Mouse (Mus musculus): ENCODE results near the gene 1700022I11Rik. TPM values are rescaled to one million over a fixed set of nuclear protein-coding genes. Genes with fewer than 3 reads are reported as not detected.
A peak's percentile ranks its signal among the peaks of the same experiment; 100 is the strongest.

The 1700022I11Rik gene
- polyA plus RNA-seq, 1 experiment: 0.48 TPM

DNA sequence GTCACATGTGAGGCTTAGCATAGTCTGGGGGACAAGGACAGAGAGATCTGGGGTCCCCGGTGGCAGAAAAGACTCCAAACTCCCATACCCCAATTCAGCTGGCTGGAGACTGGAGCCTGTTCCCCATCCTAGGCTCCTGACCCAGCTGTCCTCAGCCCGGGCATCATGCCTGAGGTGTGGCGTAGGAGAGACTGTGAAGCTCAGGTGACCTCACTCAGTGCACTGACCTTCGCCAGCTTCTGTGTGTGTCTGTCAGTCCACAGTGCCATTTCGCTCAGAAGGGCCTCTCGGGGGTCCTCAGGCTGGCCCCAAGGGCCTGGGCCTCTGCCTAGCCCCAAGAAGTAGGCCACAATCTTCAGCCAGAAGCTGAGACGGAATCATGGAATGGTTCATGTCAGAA lies 16.8 kb upstream of the 1700022I11Rik start:
- no peak overlapping the region for H3ac ChIP-seq (ENCODE audit: control insufficient read depth, insufficient read length, low read depth)
- no peaks in the 10 kb centered on the region for H3K36me3 ChIP-seq (ENCODE audit: control insufficient read depth, insufficient read depth)
- H3K79me2 ChIP-seq (ENCODE audit: control insufficient read depth, insufficient read depth): no peaks in the 10 kb centered on the region
- H3K27me3 ChIP-seq (ENCODE audit: control insufficient read depth, insufficient read depth, insufficient read length): no peaks in the 10 kb centered on the region
- H3K79me3 ChIP-seq (ENCODE audit: low read depth): no peaks in the 10 kb centered on the region
- no peak overlapping the region for H3K4me3 ChIP-seq (ENCODE audit: insufficient read depth, poor library complexity, severe bottlenecking)
- no peak for TF ChIP-seq MAX (IDR thresholded peaks at IDR 0.05)
- no peak for TF ChIP-seq CTCF (IDR thresholded peaks at IDR 0.05; ENCODE audit: control insufficient read depth, insufficient read depth, insufficient read length)
- TF ChIP-seq MYOD1 (IDR thresholded peaks at IDR 0.05; ENCODE audit: control insufficient read depth, insufficient read length, low read depth): no peak
- TF ChIP-seq FOSL1 (IDR thresholded peaks at IDR 0.05; ENCODE audit: insufficient read depth, low read length, poor library complexity, severe bottlenecking): no peak
- TF ChIP-seq CEBPB (IDR thresholded peaks at IDR 0.05; ENCODE audit: low read depth): no peak
- TF ChIP-seq MYOG (IDR thresholded peaks at IDR 0.05; ENCODE audit: control insufficient read depth, extremely low read depth, insufficient read length): no peak
- TF ChIP-seq USF1 (IDR thresholded peaks at IDR 0.05; ENCODE audit: low read depth): no peak

DNA sequence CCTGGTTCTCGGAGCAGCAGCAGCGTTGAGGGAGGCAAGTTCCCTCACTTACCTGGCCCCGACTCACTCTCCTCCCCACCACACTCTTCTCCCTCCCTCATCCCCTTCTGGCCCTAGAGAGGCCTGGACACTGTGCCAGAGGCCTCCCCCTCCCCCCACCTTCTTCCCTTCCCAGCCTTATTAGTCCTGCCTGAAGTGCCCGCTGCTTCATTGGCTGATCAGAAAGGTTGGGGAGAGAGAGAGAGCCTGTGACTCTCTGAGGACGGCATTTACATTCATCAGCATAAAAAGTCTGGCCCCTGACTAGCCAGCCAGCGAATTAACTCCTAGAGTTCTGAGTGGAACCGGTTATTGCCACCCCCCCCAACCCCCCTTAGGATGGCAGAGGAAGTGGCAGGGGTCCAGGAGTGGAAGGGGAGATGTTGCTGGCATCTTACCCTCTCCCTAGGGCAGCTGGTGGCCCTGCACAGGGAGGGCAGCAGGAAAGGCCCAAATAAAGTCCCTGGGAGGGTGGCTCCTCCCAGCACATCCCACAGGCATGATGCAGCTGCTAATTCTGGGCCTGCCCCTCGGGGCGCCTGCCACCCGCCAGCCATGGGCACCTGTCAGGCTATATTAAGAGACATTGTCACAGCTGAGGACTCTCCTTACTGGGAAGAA lies 15.8 kb upstream of the 1700022I11Rik start:
- Histone ChIP-seq H3K79me3 (ENCODE audit: low read depth) (no peaks in the 10 kb centered on the region), H3ac (ENCODE audit: control insufficient read depth, insufficient read length, low read depth) (no peak overlapping the region), H3K27me3 (ENCODE audit: control insufficient read depth, insufficient read depth, insufficient read length) (no peaks in the 10 kb centered on the region), H3K4me3 (ENCODE audit: insufficient read depth, poor library complexity, severe bottlenecking) (no peak overlapping the region), H3K79me2 (ENCODE audit: control insufficient read depth, insufficient read depth) (no peaks in the 10 kb centered on the region), H3K36me3 (ENCODE audit: control insufficient read depth, insufficient read depth) (no peaks in the 10 kb centered on the region)
- no peak for TF ChIP-seq MAX (IDR thresholded peaks at IDR 0.05)
- TF ChIP-seq CEBPB (IDR thresholded peaks at IDR 0.05; ENCODE audit: low read depth): no peak
- TF ChIP-seq MYOD1 (IDR thresholded peaks at IDR 0.05; ENCODE audit: control insufficient read depth, insufficient read length, low read depth): peak; percentile 86
- no peak for TF ChIP-seq USF1 (IDR thresholded peaks at IDR 0.05; ENCODE audit: low read depth)

DNA sequence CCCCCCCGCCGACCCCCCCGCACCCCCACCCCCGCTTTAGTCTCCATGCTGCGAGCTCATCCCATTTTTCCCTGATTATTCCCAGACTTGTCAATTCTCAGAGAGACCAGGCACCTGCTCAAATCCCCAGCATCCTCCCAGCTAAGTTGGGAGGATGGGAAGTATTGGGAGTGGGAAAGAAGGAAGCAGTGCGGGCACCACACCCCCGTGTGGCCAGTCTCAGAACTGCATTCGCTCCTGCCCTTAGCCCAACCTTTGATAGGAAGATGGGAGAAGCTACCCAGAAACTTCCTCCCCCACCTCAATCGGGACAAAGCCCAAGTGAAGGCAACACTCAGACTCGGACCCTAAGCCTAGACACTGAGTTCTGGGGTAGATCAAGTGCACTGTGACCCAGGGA lies 15.1 kb upstream of the 1700022I11Rik start:
- H3K27me3 ChIP-seq (ENCODE audit: control insufficient read depth, insufficient read depth, insufficient read length): no peaks in the 10 kb centered on the region
- H3K79me2 ChIP-seq (ENCODE audit: control insufficient read depth, insufficient read depth): no peaks in the 10 kb centered on the region
- no peaks in the 10 kb centered on the region for H3K79me3 ChIP-seq (ENCODE audit: low read depth)
- H3K36me3 ChIP-seq (ENCODE audit: control insufficient read depth, insufficient read depth): no peaks in the 10 kb centered on the region
- no peak overlapping the region for H3K4me3 ChIP-seq (ENCODE audit: insufficient read depth, poor library complexity, severe bottlenecking)
- TF ChIP-seq CTCF (IDR thresholded peaks at IDR 0.05; ENCODE audit: control insufficient read depth, insufficient read depth, insufficient read length) (peak; percentile 81), MYOD1 (IDR thresholded peaks at IDR 0.05; ENCODE audit: control insufficient read depth, insufficient read length, low read depth) (no peak)
- H3ac ChIP-seq (ENCODE audit: control insufficient read depth, insufficient read length, low read depth): no peak overlapping the region

DNA sequence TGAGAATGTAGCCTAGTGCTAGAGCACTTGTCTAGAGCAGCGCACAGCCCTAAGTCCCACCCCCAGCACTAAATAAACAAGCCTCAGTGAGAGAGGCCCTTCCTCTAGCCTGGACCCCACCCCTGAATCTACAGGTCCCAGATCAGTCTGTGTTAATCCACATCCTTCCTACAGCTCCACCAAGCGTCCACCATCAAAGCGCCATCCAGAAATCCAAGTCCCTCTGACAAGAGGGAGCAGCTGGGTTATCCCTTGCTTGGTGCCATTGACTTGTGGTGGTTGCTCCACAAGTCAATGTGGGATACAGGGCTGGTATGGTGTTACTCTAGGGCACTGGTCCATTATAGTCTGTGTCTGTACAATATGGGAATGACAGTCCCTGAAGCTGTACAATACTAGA lies 14.2 kb upstream of the 1700022I11Rik start:
- H3K79me2 ChIP-seq (ENCODE audit: control insufficient read depth, insufficient read depth): no peaks in the 10 kb centered on the region

DNA sequence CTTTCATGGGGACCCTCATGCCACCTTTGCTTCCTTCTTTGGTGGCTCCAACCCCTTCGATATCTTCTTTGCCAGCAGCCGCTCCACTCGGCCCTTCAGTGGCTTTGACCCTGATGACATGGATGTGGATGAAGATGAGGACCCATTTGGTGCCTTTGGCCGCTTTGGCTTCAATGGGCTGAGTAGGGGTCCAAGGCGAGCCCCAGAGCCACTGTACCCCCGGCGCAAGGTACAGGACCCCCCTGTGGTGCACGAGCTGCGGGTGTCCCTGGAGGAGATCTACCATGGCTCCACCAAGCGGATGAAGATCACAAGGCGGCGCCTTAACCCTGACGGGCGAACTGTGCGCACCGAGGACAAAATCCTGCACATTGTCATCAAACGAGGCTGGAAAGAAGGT lies 12.8 kb upstream of the 1700022I11Rik start:
- Histone ChIP-seq H3K27me3 (ENCODE audit: control insufficient read depth, insufficient read depth, insufficient read length) (no peaks in the 10 kb centered on the region), H3K36me3 (ENCODE audit: control insufficient read depth, insufficient read depth) (no peaks in the 10 kb centered on the region), H3K4me3 (ENCODE audit: insufficient read depth, poor library complexity, severe bottlenecking) (no peak overlapping the region), H3K79me2 (ENCODE audit: control insufficient read depth, insufficient read depth) (no peaks in the 10 kb centered on the region), H3ac (ENCODE audit: control insufficient read depth, insufficient read length, low read depth) (no peak overlapping the region), H3K79me3 (ENCODE audit: low read depth) (no peaks in the 10 kb centered on the region)
- TF ChIP-seq MAX (IDR thresholded peaks at IDR 0.05): no peak

More for the DNA sequence above, 14.2 kb upstream of the 1700022I11Rik start:
- Histone ChIP-seq H3K36me3 (ENCODE audit: control insufficient read depth, insufficient read depth) (no peaks in the 10 kb centered on the region), H3K4me3 (ENCODE audit: insufficient read depth, poor library complexity, severe bottlenecking) (no peak overlapping the region), H3K27me3 (ENCODE audit: control insufficient read depth, insufficient read depth, insufficient read length) (no peaks in the 10 kb centered on the region), H3K79me3 (ENCODE audit: low read depth) (no peaks in the 10 kb centered on the region), H3ac (ENCODE audit: control insufficient read depth, insufficient read length, low read depth) (no peak overlapping the region)
- TF ChIP-seq MAX (IDR thresholded peaks at IDR 0.05) (no peak), CEBPB (IDR thresholded peaks at IDR 0.05; ENCODE audit: low read depth) (no peak), FOSL1 (IDR thresholded peaks at IDR 0.05; ENCODE audit: insufficient read depth, low read length, poor library complexity, severe bottlenecking) (no peak), USF1 (IDR thresholded peaks at IDR 0.05; ENCODE audit: low read depth) (no peak), MYOD1 (IDR thresholded peaks at IDR 0.05; ENCODE audit: control insufficient read depth, insufficient read length, low read depth) (no peak), CTCF (IDR thresholded peaks at IDR 0.05; ENCODE audit: control insufficient read depth, insufficient read depth, insufficient read length) (no peak), MYOG (IDR thresholded peaks at IDR 0.05; ENCODE audit: control insufficient read depth, extremely low read depth, insufficient read length) (no peak)

DNA sequence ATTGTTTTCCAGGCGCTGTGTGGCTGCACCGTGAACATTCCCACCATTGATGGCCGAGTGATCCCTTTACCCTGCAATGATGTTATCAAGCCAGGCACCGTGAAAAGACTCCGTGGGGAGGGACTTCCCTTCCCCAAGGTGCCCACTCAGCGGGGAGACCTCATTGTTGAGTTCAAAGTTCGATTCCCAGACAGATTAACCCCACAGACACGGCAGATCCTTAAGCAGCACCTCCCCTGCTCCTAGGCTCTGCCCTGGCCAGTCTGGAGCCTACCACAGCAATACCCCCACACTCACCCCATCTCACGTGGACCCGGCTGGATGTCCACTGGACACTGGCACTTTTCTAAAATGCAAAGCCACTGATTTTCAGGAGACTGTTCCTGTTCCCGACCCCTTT lies 12.1 kb upstream of the 1700022I11Rik start:
- H3ac ChIP-seq (ENCODE audit: control insufficient read depth, insufficient read length, low read depth): no peak overlapping the region
- H3K4me3 ChIP-seq (ENCODE audit: insufficient read depth, poor library complexity, severe bottlenecking): no peak overlapping the region
- TF ChIP-seq USF1 (IDR thresholded peaks at IDR 0.05; ENCODE audit: low read depth): no peak
- no peaks in the 10 kb centered on the region for H3K79me3 ChIP-seq (ENCODE audit: low read depth)
- no peaks in the 10 kb centered on the region for H3K36me3 ChIP-seq (ENCODE audit: control insufficient read depth, insufficient read depth)
- H3K27me3 ChIP-seq (ENCODE audit: control insufficient read depth, insufficient read depth, insufficient read length): no peaks in the 10 kb centered on the region
- H3K79me2 ChIP-seq (ENCODE audit: control insufficient read depth, insufficient read depth): no peaks in the 10 kb centered on the region
